Comparison of ENCODE assay signal across 15 mouse cellular contexts in the genomic region with DNA sequence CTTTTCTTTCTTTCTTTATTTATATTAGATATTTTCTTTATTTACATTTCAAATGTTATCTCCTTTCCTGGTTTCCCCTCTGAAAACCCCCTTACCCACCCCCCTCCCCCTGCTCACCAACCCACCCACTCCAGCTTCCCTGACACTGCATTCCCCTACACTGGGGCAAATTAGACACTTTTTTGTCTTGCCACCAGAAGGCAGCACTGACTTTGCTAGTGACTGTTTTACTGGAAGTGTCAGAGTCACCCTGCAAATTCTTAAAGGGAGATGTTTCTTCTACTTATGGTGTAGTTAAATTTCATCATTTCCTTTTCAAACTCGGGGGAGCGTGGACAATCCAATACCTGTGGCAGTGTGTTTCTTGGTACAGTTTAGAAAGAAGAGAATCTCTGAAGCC.
A peak's percentile ranks its signal among the peaks of the same experiment; 100 is the strongest.
DNase-seq lines count a peak whose midpoint lies in the region; ATAC-seq and TF ChIP-seq lines count a peak whose summit lies in the region.
"Had no signal": no experiment of that assay in that cellular context is flagged by ENCODE, and none has a peak within 500 bp of the region (broad histone marks: within the 10 kb centered on the region; RNA-seq: fewer than 3 reads in every experiment).

No protein-coding gene starts in this region.

- no peak overlapping the region for H3K9ac ChIP-seq in liver, postnatal 0 days (replicated peaks)
- no peak overlapping the region for H3K9ac ChIP-seq in liver, embryonic 11.5 days (ENCODE audit: low read depth, low read length)
- H3K9ac ChIP-seq: liver, embryonic 13.5 days; midbrain, embryonic 15.5 days had no signal

- H3K27me3 ChIP-seq in kidney, adult 2 months (replicated peaks; ENCODE audit: control insufficient read depth, insufficient read depth, low read length): no peaks in the 10 kb centered on the region
- H3K27me3 ChIP-seq in liver, postnatal 0 days (ENCODE audit: insufficient read depth, low read length): no peaks in the 10 kb centered on the region
- H3K27me3 ChIP-seq in liver, embryonic 11.5 days (replicated peaks; ENCODE audit: control insufficient read depth, insufficient read depth, low read length): no peaks in the 10 kb centered on the region
- H3K27me3 ChIP-seq: liver, embryonic 13.5 days; midbrain, embryonic 15.5 days had no signal

- 64% methylated on average over 2 of the region's 2 CpGs for WGBS in kidney, adult 2 months
- WGBS in liver, postnatal 0 days (ENCODE audit: insufficient replicate concordance): 35% methylated on average over 2 of the region's 2 CpGs
- WGBS in liver, embryonic 11.5 days: 70% methylated on average over 2 of the region's 2 CpGs

- H3K36me3 ChIP-seq in kidney, adult 2 months (ENCODE audit: control insufficient read depth, insufficient read depth, low read length): no peaks in the 10 kb centered on the region
- H3K36me3 ChIP-seq in liver, postnatal 0 days (replicated peaks; ENCODE audit: insufficient read depth, low read length): no peaks in the 10 kb centered on the region
- no peaks in the 10 kb centered on the region for H3K36me3 ChIP-seq in liver, embryonic 11.5 days (ENCODE audit: control insufficient read depth, insufficient read depth, low read length)
- H3K36me3 ChIP-seq: liver, embryonic 13.5 days; midbrain, embryonic 15.5 days had no signal

- no peak overlapping the region for H3K27ac ChIP-seq in kidney, adult 2 months (ENCODE audit: insufficient read depth, low read depth, low read length)
- no peak overlapping the region for H3K27ac ChIP-seq in liver, postnatal 0 days (ENCODE audit: low read depth)
- no peak overlapping the region for H3K27ac ChIP-seq in liver, embryonic 11.5 days (ENCODE audit: low read depth, low read length)
- H3K27ac ChIP-seq: liver, embryonic 13.5 days; midbrain, embryonic 15.5 days had no signal

- no peak overlapping the region for H3K4me2 ChIP-seq in liver, postnatal 0 days (ENCODE audit: low read depth, low read length)
- H3K4me2 ChIP-seq in liver, embryonic 11.5 days: no peak overlapping the region
- H3K4me2 ChIP-seq: liver, embryonic 13.5 days; midbrain, embryonic 15.5 days had no signal

- peaks cover 11% of the 10 kb centered on the region; the same call in 1 of the 2 replicates for H3K4me1 ChIP-seq in kidney, adult 2 months (ENCODE audit: control insufficient read depth, insufficient read depth, low read length)
- no peaks in the 10 kb centered on the region; the same call in none of the 2 replicates for H3K4me1 ChIP-seq in liver, postnatal 0 days (ENCODE audit: insufficient read depth)
- H3K4me1 ChIP-seq in liver, embryonic 11.5 days (replicated peaks; ENCODE audit: control insufficient read depth, insufficient read depth, low read length): no peaks in the 10 kb centered on the region
- H3K4me1 ChIP-seq: liver, embryonic 13.5 days; midbrain, embryonic 15.5 days had no signal

- peak; percentile 39 for TF ChIP-seq CTCF in kidney, adult 2 months (conservative IDR thresholded peaks at IDR 0.05; ENCODE audit: insufficient read depth, insufficient read length, low read depth, low read length)
- TF ChIP-seq CTCF in liver, postnatal 0 days (IDR thresholded peaks at IDR 0.05; ENCODE audit: low read depth): peak; percentile 62

- TF ChIP-seq POLR2A in kidney, adult 2 months (IDR thresholded peaks at IDR 0.05; ENCODE audit: low read depth, low read length): no peak

- H3K9me3 ChIP-seq in liver, postnatal 0 days (ENCODE audit: low read length): no peaks in the 10 kb centered on the region
- no peaks in the 10 kb centered on the region for H3K9me3 ChIP-seq in liver, embryonic 11.5 days (ENCODE audit: control insufficient read depth, low read length)
- H3K9me3 ChIP-seq: liver, embryonic 13.5 days; midbrain, embryonic 15.5 days had no signal

- no peak for TF ChIP-seq EP300 in liver, postnatal 0 days (IDR thresholded peaks at IDR 0.05; ENCODE audit: low read depth)

- no peak overlapping the region for H3K4me3 ChIP-seq in kidney, adult 2 months (ENCODE audit: insufficient read depth, low read depth, low read length)
- no peak overlapping the region for H3K4me3 ChIP-seq in liver, postnatal 0 days (ENCODE audit: low read depth, low read length)
- no peak overlapping the region for H3K4me3 ChIP-seq in liver, embryonic 11.5 days (ENCODE audit: low read depth, low read length)
- H3K4me3 ChIP-seq: liver, embryonic 13.5 days; midbrain, embryonic 15.5 days had no signal

- peak; percentile 53 for DNase-seq in kidney, adult 2 months
- DNase-seq in kidney, postnatal 4 days: no peak
- DNase-seq in liver, postnatal 0 days: no peak
- DNase-seq in liver, embryonic 11.5 days (ENCODE audit: low spot score): no peak
- DNase-seq in NIH3T3 (ENCODE audit: low read depth): peak; percentile 53
- peak; percentile 35 to 67 for DNase-seq in kidney, postnatal 36 days
- DNase-seq in retina, postnatal 1 day: no peak
- no peak for DNase-seq in left cerebral cortex, adult 18-20 months (ENCODE audit: low spot score in 2 of 2)
- DNase-seq: adrenal gland, postnatal 36 days; cerebellum, postnatal 14 days; gastrocnemius, postnatal 14 days; heart, postnatal 36 days; liver, embryonic 13.5 days; right cerebral cortex, postnatal 14 days had no signal

- ATAC-seq in liver, postnatal 0 days: peak; percentile 38
- ATAC-seq in liver, embryonic 11.5 days (replicated peaks; ENCODE audit: low FRiP score): no peak
- ATAC-seq: midbrain, embryonic 15.5 days had no signal

Comparison
In these comparisons a context has a peak if more than half of its experiments do, and no peak if none do; other contexts are left out.
1. DNase-seq: peak in kidney, adult 2 months (single experiment), NIH3T3 (single experiment) and kidney, postnatal 36 days (2 of 2); none in kidney, postnatal 4 days (0 of 2), liver, postnatal 0 days (single experiment), liver, embryonic 11.5 days (single experiment), retina, postnatal 1 day (single experiment) and left cerebral cortex, adult 18-20 months (0 of 2).